Mouse (Mus musculus): ENCODE results near the gene Herpud2. TPM values are rescaled to one million over a fixed set of nuclear protein-coding genes. Genes with fewer than 3 reads are reported as not detected.

The Herpud2 gene
- 90.0 TPM for total RNA-seq (2023)

DNA sequence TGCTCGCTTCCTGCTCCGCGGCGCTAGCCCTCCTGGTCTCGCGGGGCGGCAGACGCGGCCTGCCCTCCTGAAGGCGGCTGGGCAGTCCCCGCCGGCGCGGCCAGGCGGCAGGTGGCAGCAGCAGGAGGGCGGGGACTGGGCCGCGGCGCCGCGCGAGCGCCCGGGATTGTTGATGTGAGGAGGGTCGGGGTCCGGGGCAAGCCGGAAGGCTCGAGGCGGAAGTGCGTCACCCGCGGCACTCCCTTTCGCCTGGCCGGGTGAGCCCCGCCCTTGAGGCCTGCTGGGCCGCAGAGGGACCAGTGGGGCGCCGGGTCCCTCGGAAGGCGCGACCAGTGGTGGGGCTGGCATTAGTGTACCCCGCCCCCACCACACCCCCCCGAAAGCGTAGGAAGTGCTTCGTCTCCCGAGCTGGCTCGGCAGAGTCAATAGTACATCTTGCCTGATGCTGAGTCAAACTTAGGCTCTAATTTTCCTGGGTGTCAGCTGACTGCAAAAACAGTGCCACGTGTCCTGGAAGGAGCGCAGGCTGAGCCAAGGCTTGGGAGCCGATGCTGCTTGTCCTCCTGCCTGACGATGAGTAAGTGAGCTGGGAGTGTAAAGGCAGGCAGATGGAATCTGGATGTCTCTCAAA, at the start of gene Herpud2:
Herpud2 (minus strand) TSS at position 210 of the 631 bp plus-strand sequence.

GRCm38 (mm10) chr9:25089122-25089521, 62.5 kb downstream of the Herpud2 start, which contains the start of gene Gm10181:
Gene Gm10181, plus strand, starts transcription at chr9:25089422.

Other genes starting within 250 kb of the Herpud2 start
- gene Gm10181, start 62.4 kb downstream of the Herpud2 start, total RNA-seq (2023) = not detected
- gene Sept7, start 100.6 kb upstream of the Herpud2 start, total RNA-seq (2023) = 185 TPM